Mouse (Mus musculus) embryo, embryonic 10 days (tissue): ENCODE data around the gene Aacs.
"Not testable (repeated sequence)": the region's sequence is repeated elsewhere in the genome, so short reads cannot be mapped to it uniquely, and the experiment has no call there.

Source experiments
- DNase-seq: peaks from one replicate; pipeline ENCODE4 v3.0.0-alpha.2; 2015; ENCODE audit warnings: low spot score

The Aacs gene

GRCm38 (mm10) chr5:125475601-125476285 lies at the start of gene Aacs:
Aacs (plus strand) TSS chr5:125475814.
- peak; percentile 98 for DNase-seq

GRCm38 (mm10) chr5:125426343-125426742 lies 49.3 kb upstream of the Aacs start:
- no peak for DNase-seq

GRCm38 (mm10) chr5:125432324-125432723 lies 43.3 kb upstream of the Aacs start:
- not testable (repeated sequence) for DNase-seq

GRCm38 (mm10) chr5:125433793-125434337 lies 41.7 kb upstream of the Aacs start, which contains the start of gene Dhx37:
Dhx37 (minus strand) TSS chr5:125434121.
- peak; percentile 97 for DNase-seq

- DNase-seq = not testable (repeated sequence)
Observed at GRCm38 (mm10) chr5:125434347-125434746, 41.3 kb upstream of the Aacs start.

GRCm38 (mm10) chr5:125440583-125441233 lies 34.9 kb upstream of the Aacs start:
- DNase-seq = no peak

- peak; percentile 86 for DNase-seq
Observed at GRCm38 (mm10) chr5:125441234-125442114, 34.1 kb upstream of the Aacs start, which contains the start of gene Bri3bp. Bri3bp (plus strand) TSS chr5:125441568.

- peak; percentile 32 for DNase-seq
Observed at GRCm38 (mm10) chr5:125442136-125442995, 33.2 kb upstream of the Aacs start.

GRCm38 (mm10) chr5:125443335-125443734 lies 32.3 kb upstream of the Aacs start:
- DNase-seq = no peak

GRCm38 (mm10) chr5:125443915-125444314 lies 31.7 kb upstream of the Aacs start:
- DNase-seq = no peak

GRCm38 (mm10) chr5:125444554-125444953 lies 31.1 kb upstream of the Aacs start:
- DNase-seq = no peak

GRCm38 (mm10) chr5:125446344-125446743 lies 29.3 kb upstream of the Aacs start:
- no peak for DNase-seq

GRCm38 (mm10) chr5:125448026-125448425 lies 27.6 kb upstream of the Aacs start:
- no peak for DNase-seq

GRCm38 (mm10) chr5:125448631-125449030 lies 27.0 kb upstream of the Aacs start:
- DNase-seq = no peak

- no peak for DNase-seq
Observed at GRCm38 (mm10) chr5:125449306-125449705, 26.3 kb upstream of the Aacs start.

GRCm38 (mm10) chr5:125452573-125452972 lies 23.0 kb upstream of the Aacs start:
- DNase-seq = no peak

GRCm38 (mm10) chr5:125456100-125456499 lies 19.5 kb upstream of the Aacs start:
- DNase-seq = no peak

- DNase-seq = no peak
Observed at GRCm38 (mm10) chr5:125457538-125457937, 18.1 kb upstream of the Aacs start.

- no peak for DNase-seq
Observed at GRCm38 (mm10) chr5:125460574-125460973, 15.0 kb upstream of the Aacs start.

- peak; percentile 38 for DNase-seq
Observed at GRCm38 (mm10) chr5:125461868-125462445, 13.7 kb upstream of the Aacs start.

GRCm38 (mm10) chr5:125465192-125465591 lies 10.4 kb upstream of the Aacs start:
- no peak for DNase-seq
